Mouse (Mus musculus) frontal cortex, postnatal 14 days (tissue): ENCODE results near the gene Vps36.
A peak's percentile ranks its signal among the peaks of the same experiment; 100 is the strongest.

ENCODE experiments used
- DNase-seq, 2 experiments: peaks; one replicate each; pipeline ENCODE4 v3.0.0; 2022; ENCODE audit warnings: low spot score in 2 of 2

The Vps36 gene

GRCm38 (mm10) chr8:22192660-22193431 is at the start of gene Vps36:
Gene Vps36, plus strand, starts transcription at chr8:22192809.
- DNase-seq, result peak; percentile 67 to 85

GRCm38 (mm10) chr8:22143764-22144491 is 48.7 kb upstream of the Vps36 start:
- no peak for DNase-seq

DNA sequence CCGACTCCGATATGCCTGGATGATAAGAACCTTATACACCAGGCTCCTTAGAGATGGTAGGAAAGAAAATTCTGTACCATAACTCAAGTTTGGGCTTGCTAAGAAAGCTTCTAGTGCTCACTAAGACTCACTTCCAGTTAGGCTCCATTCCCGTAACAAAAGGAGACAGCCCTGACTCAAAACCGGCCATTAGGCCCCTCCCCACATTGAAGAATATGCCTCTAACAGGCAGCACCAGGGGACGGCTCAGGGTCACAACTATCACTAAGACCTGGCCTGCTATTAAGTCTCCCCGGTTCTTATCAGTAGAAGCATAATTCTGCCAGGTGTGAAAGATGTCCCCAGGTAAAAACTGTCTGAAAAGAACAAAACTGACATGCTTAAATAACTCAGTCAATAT is 46.8 kb upstream of the Vps36 start:
- no peak for DNase-seq

GRCm38 (mm10) chr8:22147706-22148366 is 44.8 kb upstream of the Vps36 start:
- no peak for DNase-seq

GRCm38 (mm10) chr8:22148367-22148740 is 44.3 kb upstream of the Vps36 start:
- DNase-seq, result no peak

GRCm38 (mm10) chr8:22149643-22150344 is 42.8 kb upstream of the Vps36 start:
- no peak for DNase-seq

GRCm38 (mm10) chr8:22150345-22150663 is 42.3 kb upstream of the Vps36 start:
- DNase-seq, result no peak

- DNase-seq, result no peak
Measured at GRCm38 (mm10) chr8:22162206-22162605, 30.4 kb upstream of the Vps36 start.

DNA sequence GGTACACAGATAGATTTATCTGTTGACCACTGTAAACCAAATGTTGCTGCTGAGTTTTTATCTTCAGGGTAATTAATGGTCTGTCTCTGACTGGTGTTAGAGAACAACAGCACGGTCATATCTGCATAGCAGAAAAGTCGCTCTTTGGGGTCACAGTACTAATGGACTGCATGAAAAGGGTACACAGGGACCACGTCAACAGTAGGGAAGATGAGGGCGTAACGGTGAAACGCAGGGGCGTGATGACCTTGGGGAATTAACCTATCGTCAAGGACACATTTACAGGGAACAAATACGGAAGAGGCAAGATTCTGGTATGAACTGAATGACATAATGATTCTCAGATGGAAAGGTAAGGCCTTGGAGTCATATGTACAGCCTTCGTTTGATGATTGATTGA is 28.2 kb upstream of the Vps36 start:
- DNase-seq, result no peak

DNA sequence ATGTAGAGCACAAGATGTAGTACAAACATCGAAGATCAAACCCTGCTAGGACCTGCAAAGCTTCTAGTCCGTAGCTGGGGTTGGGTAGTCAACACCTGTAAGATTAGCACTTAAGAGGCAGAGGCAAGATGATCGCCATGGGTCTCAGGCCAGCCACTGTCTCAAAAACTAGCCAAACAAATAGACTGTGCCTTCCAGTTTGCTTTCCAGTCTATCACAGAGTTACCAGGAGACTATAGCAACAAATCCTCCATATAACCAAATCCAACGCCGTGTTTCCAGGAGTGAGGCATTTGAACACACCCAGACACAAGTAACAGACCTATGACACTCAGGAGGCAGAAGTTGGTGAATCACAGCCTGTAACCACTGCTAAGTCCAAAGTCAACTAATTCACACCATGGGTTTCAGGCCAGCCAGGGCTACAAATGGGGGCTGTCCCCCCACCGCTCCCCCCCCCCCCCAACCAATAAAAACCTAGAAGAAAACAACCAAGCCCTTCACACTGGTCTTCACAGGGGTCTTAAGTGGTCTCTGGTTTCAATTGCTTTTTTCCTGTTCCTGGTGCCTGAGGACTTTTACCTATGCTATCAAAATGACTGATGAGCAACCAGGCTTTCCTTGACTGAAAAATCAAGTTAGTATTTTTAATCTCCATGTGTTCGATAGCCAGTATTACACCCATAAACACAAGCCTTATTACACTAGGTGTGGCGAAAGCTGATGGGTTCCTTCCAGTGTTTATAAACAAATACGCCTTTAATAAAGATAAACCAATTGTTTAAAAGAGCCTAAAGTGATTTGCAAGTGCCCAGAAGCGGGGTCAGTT is 27.1 kb upstream of the Vps36 start:
- no peak for DNase-seq

GRCm38 (mm10) chr8:22166080-22166603 is 26.5 kb upstream of the Vps36 start, which contains the start of gene Nek3:
Gene Nek3, minus strand, starts transcription at chr8:22166435.
- DNase-seq, result peak; percentile 60 to 69

GRCm38 (mm10) chr8:22169167-22169566 is 23.4 kb upstream of the Vps36 start:
- DNase-seq, result no peak

DNA sequence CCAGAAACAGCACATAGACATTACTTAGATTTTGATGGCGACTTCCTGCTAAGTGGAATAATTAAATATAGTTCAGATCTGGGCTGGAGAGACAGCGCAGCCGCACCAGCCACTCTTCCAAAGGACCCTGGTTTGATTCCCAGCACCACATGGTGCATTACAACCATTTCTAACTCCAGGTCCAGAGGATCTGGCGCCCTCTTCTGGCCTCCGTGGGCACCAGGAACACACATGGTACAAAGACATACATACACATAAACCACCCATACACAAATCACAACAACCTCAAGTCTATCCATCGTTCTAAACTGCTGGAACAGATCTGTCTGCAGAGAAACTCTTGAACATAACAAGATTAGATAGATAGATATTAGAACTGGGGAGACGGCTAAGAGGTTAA is 16.6 kb upstream of the Vps36 start:
- DNase-seq, result no peak

GRCm38 (mm10) chr8:22184884-22185283 is 7.7 kb upstream of the Vps36 start:
- DNase-seq, result no peak

DNA sequence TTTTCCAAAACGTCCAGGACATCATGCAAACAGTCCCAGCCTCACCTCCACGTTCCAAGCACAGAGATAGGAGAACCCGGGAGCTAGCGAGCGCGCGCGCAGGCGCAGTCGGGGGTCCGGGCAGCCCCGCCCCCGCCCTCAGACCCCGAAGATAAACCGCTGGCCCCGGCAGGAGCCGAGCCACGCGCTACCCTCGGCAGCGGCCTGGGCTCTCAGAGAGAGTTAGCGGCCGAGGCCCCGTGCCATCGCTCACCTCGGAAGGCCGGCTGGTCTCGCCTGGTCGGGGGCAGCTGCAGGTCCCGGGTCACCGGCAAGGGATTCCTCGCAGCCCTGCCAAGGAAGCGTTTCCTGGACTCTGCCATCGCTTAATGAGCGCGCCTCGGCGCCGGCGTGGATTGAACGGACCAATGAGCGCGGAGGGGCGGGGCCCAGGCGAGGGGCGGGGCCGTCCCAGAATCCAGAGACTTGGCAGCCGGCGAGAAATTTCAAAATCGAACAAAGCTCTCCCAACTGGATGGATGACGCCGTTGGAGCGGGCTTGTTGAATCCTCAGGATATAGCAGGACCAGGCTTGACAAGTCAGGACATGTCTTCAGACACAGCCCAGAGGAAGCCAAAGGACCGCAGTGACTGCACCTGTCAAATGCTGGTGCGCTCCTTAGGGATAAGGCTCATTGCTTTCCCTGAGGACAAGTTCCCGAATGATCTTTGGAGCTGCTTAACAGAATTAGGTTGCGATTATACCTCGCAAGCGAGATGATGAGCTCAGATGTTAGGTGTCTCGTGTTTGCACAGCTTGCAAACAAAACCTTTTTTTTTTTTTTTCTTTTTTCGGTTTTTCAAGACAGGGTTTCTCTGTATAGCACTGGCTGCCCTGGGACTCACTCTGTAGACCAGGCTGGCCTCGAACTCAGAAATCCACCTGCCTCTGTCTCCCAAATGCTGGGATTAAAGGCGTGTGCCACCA is 6.9 kb upstream of the Vps36 start, which contains the start of gene Ckap2:
TSS of gene Ckap2 (minus strand) at position 389 of the 967 bp plus-strand sequence.
- peak; percentile 71 to 81 for DNase-seq

DNA sequence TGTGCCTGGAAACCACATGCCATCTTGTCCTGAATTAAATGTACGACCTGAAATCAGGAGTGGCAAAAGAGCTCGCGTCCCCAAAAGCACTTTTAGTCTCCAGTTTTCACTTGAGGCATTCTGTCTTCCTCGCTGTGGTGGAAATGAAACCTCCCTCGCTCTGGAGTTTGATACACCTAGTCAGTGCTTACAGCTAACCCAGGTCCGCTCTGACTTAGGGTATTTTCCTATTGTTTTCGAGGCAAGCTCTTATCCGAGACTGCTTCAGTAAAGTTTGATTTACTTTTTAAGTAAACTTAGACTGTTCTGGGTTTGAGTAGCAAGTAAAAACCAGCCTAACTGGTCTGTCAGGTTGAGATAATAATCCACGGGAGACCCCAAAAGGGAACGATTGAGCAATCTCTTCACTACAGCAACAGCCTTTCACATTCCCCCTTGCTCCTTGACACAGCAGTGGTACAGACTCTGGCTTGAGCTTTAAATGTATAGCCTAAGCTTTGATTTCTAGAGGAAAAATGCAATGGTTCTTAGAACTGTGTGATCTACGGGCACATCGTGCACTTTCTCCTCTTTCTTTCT is 912 bp downstream of the Vps36 start:
- DNase-seq, result no peak

DNA sequence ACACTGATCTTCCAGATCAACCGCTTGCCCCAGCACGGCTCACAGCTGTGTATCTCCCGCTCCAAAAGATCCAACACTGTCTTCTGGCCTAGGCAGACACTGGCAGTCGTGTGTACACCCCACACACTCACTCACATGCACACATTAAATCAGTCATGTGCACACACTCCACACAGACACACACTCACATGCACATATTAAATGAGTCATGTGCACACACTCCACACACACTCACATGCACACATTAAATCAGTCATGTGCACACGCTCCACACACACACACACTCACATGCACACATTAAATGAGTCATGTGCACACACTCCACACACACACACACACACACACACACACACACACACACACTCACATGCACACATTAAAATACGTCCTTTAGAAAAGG is 5.3 kb downstream of the Vps36 start:
- DNase-seq, result no peak

DNA sequence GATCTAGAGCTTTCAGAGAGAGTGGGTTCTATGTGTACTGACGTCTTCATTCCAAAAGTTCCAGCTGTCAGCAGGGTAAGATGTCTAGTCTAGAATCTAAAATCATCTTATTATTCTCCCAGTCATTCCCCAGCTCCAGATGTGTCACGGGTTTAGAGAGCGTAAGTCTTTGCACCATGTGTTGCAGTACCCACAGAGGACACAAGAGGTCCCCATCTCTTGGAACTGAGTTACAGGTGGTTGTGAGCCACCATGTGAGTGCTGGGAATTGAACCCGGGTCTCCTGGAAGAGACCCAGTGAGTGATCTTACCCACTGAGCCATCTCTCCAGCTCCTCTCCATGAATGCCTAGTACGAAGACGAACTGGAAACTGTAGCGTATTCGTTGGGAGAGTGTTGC is 6.9 kb downstream of the Vps36 start:
- no peak for DNase-seq

DNA sequence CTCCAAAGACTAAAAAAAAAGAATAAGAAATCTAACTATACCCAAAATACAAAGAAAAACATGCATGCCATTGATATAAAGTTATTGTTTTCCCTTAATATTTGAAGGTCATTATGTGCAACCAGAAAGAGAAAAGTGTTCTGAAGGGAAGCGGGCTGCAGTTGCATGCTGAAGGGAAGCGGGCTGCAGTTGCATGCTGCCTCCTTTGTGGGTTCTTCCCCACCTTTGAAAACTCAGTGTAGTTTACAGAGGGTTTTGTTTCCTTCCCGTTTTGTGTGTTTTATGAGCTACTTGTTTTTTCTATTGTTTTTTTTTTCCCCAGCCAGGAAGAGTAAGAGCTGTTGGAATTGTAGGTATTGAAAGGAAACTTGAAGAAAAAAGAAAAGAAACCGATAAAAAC is 14.9 kb downstream of the Vps36 start:
- DNase-seq, result no peak
